Mouse (Mus musculus): ENCODE results near the gene Nsg1. TPM values are rescaled to one million over a fixed set of nuclear protein-coding genes. Genes with fewer than 3 reads are reported as not detected.

Nsg1 gene
- polyA plus RNA-seq, 1 experiment from 2014 or later: 367 TPM

DNA sequence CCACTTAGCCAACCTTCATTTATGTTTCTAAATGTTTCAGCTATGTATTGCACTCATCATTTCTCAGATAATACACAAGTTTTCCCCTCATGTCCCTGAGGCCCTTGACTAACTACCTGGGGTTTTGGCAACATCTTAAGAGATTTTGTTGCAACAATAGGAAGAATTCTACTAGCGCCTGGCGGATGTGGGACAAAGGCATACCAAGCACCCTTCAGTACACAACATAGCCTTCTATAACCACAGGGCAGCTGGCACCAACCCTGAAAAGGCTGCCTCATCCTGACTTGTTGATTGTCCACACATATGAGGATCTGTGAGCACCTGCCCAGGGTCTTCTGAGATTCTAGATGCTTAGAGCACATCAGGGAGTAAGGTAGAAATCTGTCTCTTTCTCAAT is 65.4 kb downstream of the Nsg1 start:
- 0 out of 2 replicates have a peak, but pooled peaks cover under 1% of the 10 kb centered on the region for H3K4me1 ChIP-seq (ENCODE audit: control insufficient read depth, insufficient read depth, low read length)
- H3K4me3 ChIP-seq (ENCODE audit: low read depth, low read length): no peak overlapping the region
- H3K27ac ChIP-seq (ENCODE audit: low read depth, low read length): no peak overlapping the region
- no peaks in the 10 kb centered on the region for H3K36me3 ChIP-seq (ENCODE audit: control insufficient read depth, insufficient read depth, low read length)
- 98% methylated on average over 2 of the region's 2 CpGs for WGBS
- H3K4me2 ChIP-seq (ENCODE audit: low read depth, low read length): no peak overlapping the region
- no peaks in the 10 kb centered on the region for H3K27me3 ChIP-seq (ENCODE audit: control insufficient read depth, insufficient read depth, low read length)
- no peaks in the 10 kb centered on the region for H3K9me3 ChIP-seq (ENCODE audit: control insufficient read depth, low read length)
- ATAC-seq (ENCODE audit: low read depth): no peak
- H3K9ac ChIP-seq (replicated peaks; ENCODE audit: low read depth, low read length): no peak overlapping the region

DNA sequence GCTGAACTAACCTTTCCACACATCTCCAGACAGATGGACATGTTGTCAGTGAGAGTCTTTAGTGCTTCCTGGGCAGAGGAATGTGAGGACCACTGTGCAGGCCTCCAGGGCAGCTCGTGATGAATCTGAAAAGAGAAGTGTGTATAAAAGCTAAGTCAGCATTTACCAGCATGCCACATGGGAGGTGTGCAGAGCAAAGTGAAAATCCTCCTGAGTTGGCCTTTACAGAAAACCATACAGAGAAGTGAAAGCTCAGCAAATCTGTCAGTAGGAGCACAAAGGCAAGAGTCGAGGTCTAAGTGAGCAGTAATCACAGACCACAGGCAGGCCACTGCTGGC is 67.8 kb downstream of the Nsg1 start:
- WGBS: 75% methylated on average over 2 of the region's 2 CpGs
- no peak overlapping the region for H3K9ac ChIP-seq (replicated peaks; ENCODE audit: low read depth, low read length)
- no peaks in the 10 kb centered on the region for H3K36me3 ChIP-seq (ENCODE audit: control insufficient read depth, insufficient read depth, low read length)
- ATAC-seq (ENCODE audit: low read depth): no peak
- no peak overlapping the region for H3K27ac ChIP-seq (ENCODE audit: low read depth, low read length)
- H3K27me3 ChIP-seq (ENCODE audit: control insufficient read depth, insufficient read depth, low read length): no peaks in the 10 kb centered on the region
- no peak overlapping the region for H3K4me2 ChIP-seq (ENCODE audit: low read depth, low read length)
- H3K4me3 ChIP-seq (ENCODE audit: low read depth, low read length): no peak overlapping the region
- H3K4me1 ChIP-seq (ENCODE audit: control insufficient read depth, insufficient read depth, low read length): no peaks in the 10 kb centered on the region
- H3K9me3 ChIP-seq (ENCODE audit: control insufficient read depth, low read length): no peaks in the 10 kb centered on the region

DNA sequence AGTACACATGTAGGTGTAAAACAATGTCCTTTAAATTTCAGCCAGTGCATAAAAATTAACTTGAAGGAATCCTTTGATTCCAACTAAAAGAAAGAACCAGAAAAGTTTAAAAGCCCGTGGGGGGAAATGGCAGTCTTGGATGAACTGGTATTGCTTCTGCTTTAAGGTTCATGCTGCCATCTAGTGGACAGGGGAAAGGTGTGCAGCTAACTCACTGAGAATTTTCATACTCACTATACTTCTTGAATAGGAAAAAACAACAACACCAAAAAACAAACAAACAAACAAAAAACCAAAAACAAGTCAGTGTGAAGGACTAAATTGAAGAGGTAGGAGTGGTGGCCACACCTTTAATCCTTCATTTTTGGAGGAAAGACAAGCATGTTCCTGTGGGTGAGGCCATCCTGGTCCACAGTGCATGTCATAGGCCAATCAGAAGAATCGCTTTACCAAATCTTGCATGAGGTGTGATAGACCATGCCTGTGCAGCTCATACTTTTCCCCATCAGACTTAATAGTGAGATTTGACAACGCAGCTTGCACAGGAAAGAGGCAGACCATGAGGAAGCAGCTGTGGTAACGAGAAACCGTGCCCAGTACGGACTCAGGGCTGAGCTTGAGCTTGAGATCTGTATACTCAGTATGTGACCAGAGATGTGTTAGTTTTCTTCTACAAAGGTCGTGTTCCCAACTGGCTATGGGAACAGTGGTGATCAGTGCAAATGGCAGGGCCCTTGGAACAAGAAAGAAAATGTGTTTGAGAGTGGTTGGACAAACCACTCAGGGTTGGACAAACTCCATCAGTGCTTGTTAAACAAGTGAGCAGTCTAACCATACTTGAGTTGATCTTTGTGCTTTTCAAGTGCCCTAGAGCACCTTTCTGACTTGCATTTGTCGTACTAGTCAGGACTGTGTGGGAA is 68.4 kb downstream of the Nsg1 start:
- Histone ChIP-seq H3K36me3 (ENCODE audit: control insufficient read depth, insufficient read depth, low read length) (no peaks in the 10 kb centered on the region), H3K27me3 (ENCODE audit: control insufficient read depth, insufficient read depth, low read length) (no peaks in the 10 kb centered on the region), H3K4me2 (ENCODE audit: low read depth, low read length) (no peak overlapping the region), H3K9ac (replicated peaks; ENCODE audit: low read depth, low read length) (no peak overlapping the region), H3K4me3 (ENCODE audit: low read depth, low read length) (no peak overlapping the region), H3K9me3 (ENCODE audit: control insufficient read depth, low read length) (no peaks in the 10 kb centered on the region), H3K27ac (ENCODE audit: low read depth, low read length) (no peak overlapping the region), H3K4me1 (ENCODE audit: control insufficient read depth, insufficient read depth, low read length) (no peaks in the 10 kb centered on the region)
- no peak for ATAC-seq (ENCODE audit: low read depth)
- 77% methylated on average over 8 of the region's 8 CpGs for WGBS

DNA sequence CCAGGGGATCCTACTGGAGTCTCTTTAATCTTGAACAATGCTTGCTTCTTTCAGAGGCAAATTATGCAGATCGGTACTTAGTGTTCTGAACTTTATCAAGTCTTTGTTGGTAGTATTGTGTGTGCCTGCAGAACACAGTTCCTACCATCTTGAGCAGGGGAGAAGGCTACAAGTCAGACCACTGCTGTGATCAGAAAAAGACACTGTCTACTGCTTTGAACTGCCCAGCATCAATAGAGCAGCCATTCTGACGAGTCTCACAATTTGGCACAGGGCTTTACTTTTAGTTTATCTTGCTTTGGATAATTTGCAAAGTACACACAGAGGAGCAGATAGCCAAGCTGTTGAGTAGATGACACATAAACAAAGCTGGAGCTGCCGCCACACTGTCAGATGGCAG is 69.1 kb downstream of the Nsg1 start:
- Histone ChIP-seq H3K4me1 (ENCODE audit: control insufficient read depth, insufficient read depth, low read length) (peaks cover 2% of the 10 kb centered on the region; the same call in 1 of the 2 replicates), H3K4me3 (ENCODE audit: low read depth, low read length) (no peak overlapping the region), H3K4me2 (ENCODE audit: low read depth, low read length) (no peak overlapping the region), H3K27me3 (ENCODE audit: control insufficient read depth, insufficient read depth, low read length) (no peaks in the 10 kb centered on the region), H3K9ac (replicated peaks; ENCODE audit: low read depth, low read length) (no peak overlapping the region), H3K9me3 (ENCODE audit: control insufficient read depth, low read length) (no peaks in the 10 kb centered on the region), H3K27ac (ENCODE audit: low read depth, low read length) (no peak overlapping the region), H3K36me3 (ENCODE audit: control insufficient read depth, insufficient read depth, low read length) (no peaks in the 10 kb centered on the region)
- WGBS: 40% methylated on average over 3 of the region's 3 CpGs
- ATAC-seq (ENCODE audit: low read depth): no peak

DNA sequence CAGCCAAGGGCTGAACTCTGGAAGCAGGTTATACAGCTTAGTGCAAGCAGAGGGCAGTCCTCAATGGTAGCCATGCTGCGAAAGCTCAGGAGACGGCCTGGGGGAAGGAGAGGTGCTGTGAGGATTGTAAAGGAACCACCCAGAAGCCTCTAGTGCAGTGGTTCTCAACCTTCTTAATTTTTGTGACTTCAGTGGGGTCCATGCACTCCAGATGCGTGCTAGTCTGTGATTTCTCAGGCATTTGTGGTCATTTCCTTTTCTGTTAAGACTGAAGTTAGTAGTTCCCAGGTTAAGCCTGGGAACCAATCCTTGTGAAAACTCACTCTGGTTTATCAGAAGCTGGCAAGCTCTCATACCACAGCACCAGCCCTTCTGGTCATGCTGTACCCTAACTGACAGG is 69.6 kb downstream of the Nsg1 start:
- 70% methylated on average over 3 of the region's 3 CpGs for WGBS
- no peaks in the 10 kb centered on the region for H3K27me3 ChIP-seq (ENCODE audit: control insufficient read depth, insufficient read depth, low read length)
- no peak overlapping the region for H3K4me3 ChIP-seq (ENCODE audit: low read depth, low read length)
- H3K9ac ChIP-seq (replicated peaks; ENCODE audit: low read depth, low read length): no peak overlapping the region
- H3K4me1 ChIP-seq (ENCODE audit: control insufficient read depth, insufficient read depth, low read length): peaks cover 3% of the 10 kb centered on the region; the same call in 1 of the 2 replicates
- H3K27ac ChIP-seq (ENCODE audit: low read depth, low read length): no peak overlapping the region
- no peak for ATAC-seq (ENCODE audit: low read depth)
- no peak overlapping the region for H3K4me2 ChIP-seq (ENCODE audit: low read depth, low read length)
- H3K9me3 ChIP-seq (ENCODE audit: control insufficient read depth, low read length): no peaks in the 10 kb centered on the region
- no peaks in the 10 kb centered on the region for H3K36me3 ChIP-seq (ENCODE audit: control insufficient read depth, insufficient read depth, low read length)

Other genes with a start within 250 kb of the Nsg1 start
- gene Stx18, start 121.2 kb downstream of the Nsg1 start, polyA plus RNA-seq (2014; fragmentation: Nextera tagmentation; extraction: Ambion mirVana): 38.7 and 40.6 TPM in 2 replicates
- 20.3 and 22.2 TPM in 2 replicates for gene Zbtb49, start 60.5 kb upstream of the Nsg1 start, polyA plus RNA-seq (2014; fragmentation: Nextera tagmentation; extraction: Ambion mirVana)
- 37.3 and 44.6 TPM in 2 replicates for gene Lyar, start 60.6 kb upstream of the Nsg1 start, polyA plus RNA-seq (2014; fragmentation: Nextera tagmentation; extraction: Ambion mirVana)
- 110 and 112 TPM in 2 replicates for gene Tmem128, start 100.3 kb upstream of the Nsg1 start, polyA plus RNA-seq (2014; fragmentation: Nextera tagmentation; extraction: Ambion mirVana)
- gene Otop1, start 116.1 kb upstream of the Nsg1 start, polyA plus RNA-seq (2014; fragmentation: Nextera tagmentation; extraction: Ambion mirVana): not detected in 2 replicates
- 0.57 and 1.2 TPM in 2 replicates for gene Drd5, start 159.5 kb upstream of the Nsg1 start, polyA plus RNA-seq (2014; fragmentation: Nextera tagmentation; extraction: Ambion mirVana)

Data from neural tube, embryonic 14.5 days (tissue).